Mouse (Mus musculus) embryonic facial prominence, embryonic 10.5 days (tissue): ENCODE results near the gene Mettl1. TPM values are rescaled to one million over a fixed set of nuclear protein-coding genes. Genes with fewer than 3 reads are reported as not detected.
A peak's percentile ranks its signal among the peaks of the same experiment; 100 is the strongest.

Source experiments
- DNase-seq: peaks from one replicate; pipeline ENCODE4 v3.0.0-alpha.2; 2017; ENCODE audit warnings: low spot score
- H3K27ac ChIP-seq: fragments of 300-500 bp; sonication (generic); replicated peaks from 2 replicates; pipeline ENCODE4 v1.5.1; 2016; ENCODE audit warnings: mild to moderate bottlenecking
- H3K27me3 ChIP-seq: fragments of 300-500 bp; sonication (generic); replicated peaks from 2 replicates; pipeline ENCODE4 v1.6.1; 2016; ENCODE audit warnings: low read depth, mild to moderate bottlenecking; ENCODE audit not compliant: poor library complexity, severe bottlenecking
- H3K36me3 ChIP-seq: fragments of 300-500 bp; sonication (generic); replicated peaks from 2 replicates; pipeline ENCODE4 v1.6.1; 2016; ENCODE audit warnings: mild to moderate bottlenecking, moderate library complexity
- H3K4me1 ChIP-seq: fragments of 300-500 bp; sonication (generic); 2 replicates; pipeline ENCODE4 v1.6.1; 2016
- H3K4me3 ChIP-seq: fragments of 300-500 bp; sonication (generic); 2 replicates; pipeline ENCODE4 v1.5.1; 2016; ENCODE audit warnings: mild to moderate bottlenecking, moderate library complexity
- H3K9me3 ChIP-seq: fragments of 300-500 bp; sonication (generic); 2 replicates; pipeline ENCODE4 v1.6.1; 2016; ENCODE audit warnings: mild to moderate bottlenecking
- WGBS: fragments of 180-500 bp; shearing (Covaris S2); methylation state at CpG from one replicate; pipeline ENCODE4 v1.1.7; 2016; 5-methylcytosine and 5-hydroxymethylcytosine counted together
- microRNA counts: library from miRNA; unstranded; fragments of <30 nt; microRNA quantifications from one replicate; lab custom pipeline; 2017
- microRNA-seq: library from miRNA; unstranded; fragments of <30 nt; microRNA quantifications from one replicate; pipeline ENCODE4, GENCODE M21; 2017
- polyA plus RNA-seq: library from polyadenylated mRNA; unstranded; fragments of >200 nt; fragmentation: Nextera tagmentation; extraction: Ambion mirVana; gene quantifications from 2 replicates; pipeline ENCODE4 v1.2.1, GENCODE M21; 2016

Mettl1 gene
- polyA plus RNA-seq, 1 experiment from 2014 or later: 58.6 TPM

GRCm38 (mm10) chr10:127083915-127084306, 42.7 kb downstream of the Mettl1 start:
- Histone ChIP-seq H3K4me1 (peaks cover 37% of the 10 kb centered on the region), H3K27me3 (peaks cover 91% of the 10 kb centered on the region), H3K9me3 (no peaks in the 10 kb centered on the region), H3K4me3 (no peak overlapping the region), H3K36me3 (no peaks in the 10 kb centered on the region), H3K27ac (no peak overlapping the region)
- no peak for DNase-seq
- 54% methylated on average over 5 of the region's 5 CpGs for WGBS

DNA sequence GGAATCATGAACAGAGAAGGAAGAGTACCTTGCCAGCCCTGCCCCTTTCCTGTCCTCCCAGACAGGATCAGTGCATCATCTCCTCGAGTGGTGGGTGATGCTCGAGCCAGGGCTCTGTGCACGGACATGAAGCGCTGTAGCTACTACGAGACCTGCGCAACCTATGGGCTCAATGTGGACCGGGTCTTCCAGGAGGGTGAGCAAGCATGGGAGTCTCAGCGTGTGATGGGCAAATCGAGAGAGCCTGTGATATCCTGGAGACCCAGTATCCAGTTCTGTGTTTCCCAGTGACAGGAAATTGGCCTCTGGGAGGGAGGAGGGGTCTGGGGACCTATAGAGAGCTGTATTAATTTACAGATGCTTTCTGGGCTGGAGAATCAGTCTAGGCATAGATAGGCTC, 43.8 kb downstream of the Mettl1 start:
- Histone ChIP-seq H3K27me3 (peaks cover 91% of the 10 kb centered on the region), H3K4me3 (no peak overlapping the region), H3K36me3 (no peaks in the 10 kb centered on the region), H3K4me1 (peaks cover 26% of the 10 kb centered on the region), H3K9me3 (no peaks in the 10 kb centered on the region), H3K27ac (no peak overlapping the region)
- whole genome bisulfite sequencing: 81% methylated on average over 9 of the region's 9 CpGs
- DNase-seq: no peak

GRCm38 (mm10) chr10:127085633-127086032, 44.4 kb downstream of the Mettl1 start:
- WGBS: 78% methylated on average over 6 of the region's 6 CpGs
- peaks cover 91% of the 10 kb centered on the region for H3K27me3 ChIP-seq

DNA sequence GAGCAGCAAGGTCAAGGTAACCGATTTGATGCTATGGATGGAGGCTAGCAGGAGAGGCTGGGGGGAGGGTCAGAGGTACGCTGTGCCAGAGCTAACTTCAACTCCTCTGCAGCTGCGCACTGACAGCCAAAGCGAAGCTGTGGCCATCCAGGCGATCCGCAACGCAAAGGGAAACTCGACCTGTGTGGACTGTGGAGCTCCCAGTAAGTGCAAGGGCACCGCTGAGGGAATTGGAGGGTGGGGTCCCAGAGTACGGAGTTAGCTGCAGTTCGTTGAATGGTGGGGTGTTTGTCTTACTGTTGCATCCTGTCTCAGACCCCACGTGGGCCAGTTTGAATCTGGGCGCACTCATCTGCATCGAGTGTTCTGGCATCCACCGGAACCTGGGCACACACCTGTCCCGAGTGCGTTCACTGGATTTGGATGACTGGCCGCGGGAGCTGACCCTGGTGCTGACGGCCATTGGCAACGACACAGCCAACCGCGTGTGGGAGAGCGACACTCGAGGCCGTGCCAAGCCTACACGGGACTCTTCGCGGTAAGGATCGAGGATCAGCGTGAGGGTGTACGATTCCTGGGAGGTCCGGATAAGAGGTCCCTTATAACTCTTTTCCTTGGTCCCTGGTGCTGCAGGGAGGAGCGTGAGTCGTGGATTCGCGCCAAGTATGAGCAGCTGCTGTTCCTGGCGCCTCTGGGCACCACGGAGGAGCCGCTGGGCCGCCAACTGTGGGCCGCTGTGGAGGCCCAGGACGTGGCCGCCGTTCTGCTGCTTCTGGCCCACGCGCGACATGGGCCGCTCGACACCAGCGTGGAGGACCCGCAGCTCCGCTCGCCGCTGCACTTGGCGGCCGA, 49.6 kb downstream of the Mettl1 start:
- Histone ChIP-seq H3K27ac (no peak overlapping the region), H3K4me3 (peak overlapping the region; percentile 35), H3K36me3 (peaks cover 13% of the 10 kb centered on the region), H3K4me1 (peaks cover 26% of the 10 kb centered on the region), H3K9me3 (no peaks in the 10 kb centered on the region), H3K27me3 (peaks cover 83% of the 10 kb centered on the region)
- peak; percentile 63 for DNase-seq
- 9% methylated on average over 57 of the region's 57 CpGs for WGBS

More at GRCm38 (mm10) chr10:127085633-127086032, 44.4 kb downstream of the Mettl1 start:
- H3K9me3 ChIP-seq: no peaks in the 10 kb centered on the region
- peaks cover 26% of the 10 kb centered on the region for H3K4me1 ChIP-seq
- no peaks in the 10 kb centered on the region for H3K36me3 ChIP-seq
- H3K27ac ChIP-seq: no peak overlapping the region
- no peak for DNase-seq
- H3K4me3 ChIP-seq: no peak overlapping the region

GRCm38 (mm10) chr10:127091507-127092396, 50.5 kb downstream of the Mettl1 start:
- H3K27me3 ChIP-seq: peaks cover 78% of the 10 kb centered on the region
- WGBS: 9% methylated on average over 51 of the region's 51 CpGs
- no peak overlapping the region for H3K27ac ChIP-seq
- H3K36me3 ChIP-seq: peaks cover 22% of the 10 kb centered on the region
- no peaks in the 10 kb centered on the region for H3K9me3 ChIP-seq
- H3K4me3 ChIP-seq: peak overlapping the region; percentile 35
- no peak for DNase-seq
- H3K4me1 ChIP-seq: peaks cover 26% of the 10 kb centered on the region

GRCm38 (mm10) chr10:127092742-127093141, 51.5 kb downstream of the Mettl1 start:
- WGBS: 51% methylated on average over 4 of the region's 4 CpGs
- Histone ChIP-seq H3K27ac (no peak overlapping the region), H3K27me3 (peaks cover 69% of the 10 kb centered on the region), H3K9me3 (no peaks in the 10 kb centered on the region), H3K4me1 (peaks cover 26% of the 10 kb centered on the region), H3K4me3 (no peak overlapping the region), H3K36me3 (peaks cover 32% of the 10 kb centered on the region)
- no peak for DNase-seq

GRCm38 (mm10) chr10:127094382-127094802, 53.2 kb downstream of the Mettl1 start:
- no peak for DNase-seq
- Histone ChIP-seq H3K9me3 (no peaks in the 10 kb centered on the region), H3K4me3 (no peak overlapping the region), H3K27ac (no peak overlapping the region), H3K27me3 (peaks cover 52% of the 10 kb centered on the region), H3K4me1 (peaks cover 26% of the 10 kb centered on the region), H3K36me3 (peaks cover 49% of the 10 kb centered on the region)
- 71% methylated on average over 7 of the region's 7 CpGs for whole genome bisulfite sequencing

MicroRNA genes within 50 kb of the gene (microRNA counts, 519-probe panel; counts per million panel counts)
- microRNA mmu-miR-26a (lab: Ali Mortazavi, UCI) (2,637 counts per million, percentile 66 among the panel's probes with 10 or more counts), microRNA mmu-miR-546 (lab: Ali Mortazavi, UCI) (188 counts per million, percentile 57 among the panel's probes with 10 or more counts)

Small RNA genes within 50 kb of the gene (microRNA-seq; reads per million reads assigned to microRNA genes)
- gene Mir26a-2 (32.3 reads per million, percentile 36 among the genes with 10 or more reads in this experiment), gene Mir546 (not detected)

Other genes with a start within 250 kb of the Mettl1 start
- gene Atp23, start 140.1 kb upstream of the Mettl1 start, polyA plus RNA-seq: 20.0 and 22.6 TPM in 2 replicates
- gene Ctdsp2, start 62.7 kb upstream of the Mettl1 start, polyA plus RNA-seq: 46.2 and 49.3 TPM in 2 replicates
- 0.06 and 0.44 TPM in 2 replicates for gene Avil, start 40.7 kb upstream of the Mettl1 start, polyA plus RNA-seq
- 103 and 106 TPM in 2 replicates for gene Tsfm, start 10.6 kb upstream of the Mettl1 start, polyA plus RNA-seq
- 0.27 and 0.29 TPM in 2 replicates for gene Eef1akmt3, start 99 bp downstream of the Mettl1 start, polyA plus RNA-seq
- 0.14 TPM in 2 replicates for gene Cyp27b1, start 6.8 kb downstream of the Mettl1 start, polyA plus RNA-seq
- 1.2 and 1.3 TPM in 2 replicates for gene March9, start 18.8 kb downstream of the Mettl1 start, polyA plus RNA-seq
- 3,008 and 3,023 TPM in 2 replicates for gene Cdk4, start 22.1 kb downstream of the Mettl1 start, polyA plus RNA-seq
- 168 and 180 TPM in 2 replicates for gene Tspan31, start 28.9 kb downstream of the Mettl1 start, polyA plus RNA-seq
- gene Agap2, start 33.9 kb downstream of the Mettl1 start, polyA plus RNA-seq: 0.04 and 0.21 TPM in 2 replicates
- 59.7 and 60.1 TPM in 2 replicates for gene Os9, start 79.7 kb downstream of the Mettl1 start, polyA plus RNA-seq
- gene B4galnt1, start 123.8 kb downstream of the Mettl1 start, polyA plus RNA-seq: 3.0 and 3.8 TPM in 2 replicates
- 2.1 and 2.9 TPM in 2 replicates for gene Slc26a10, start 139.2 kb downstream of the Mettl1 start, polyA plus RNA-seq
- 26.9 and 29.6 TPM in 2 replicates for gene Arhgef25, start 148.7 kb downstream of the Mettl1 start, polyA plus RNA-seq
- 107 and 115 TPM in 2 replicates for gene Dtx3, start 154.3 kb downstream of the Mettl1 start, polyA plus RNA-seq
- gene Pip4k2c, start 170.2 kb downstream of the Mettl1 start, polyA plus RNA-seq: 25.3 and 25.9 TPM in 2 replicates
- gene Kif5a, start 221.9 kb downstream of the Mettl1 start, polyA plus RNA-seq: 11.6 and 11.9 TPM in 2 replicates
- gene Dctn2, start 225.0 kb downstream of the Mettl1 start, polyA plus RNA-seq: 187 and 197 TPM in 2 replicates
- gene Mbd6, start 247.6 kb downstream of the Mettl1 start, polyA plus RNA-seq: 11.1 and 12.2 TPM in 2 replicates